Mouse (Mus musculus): ENCODE measurements around the gene Mrrf.

Gene Mrrf

DNA sequence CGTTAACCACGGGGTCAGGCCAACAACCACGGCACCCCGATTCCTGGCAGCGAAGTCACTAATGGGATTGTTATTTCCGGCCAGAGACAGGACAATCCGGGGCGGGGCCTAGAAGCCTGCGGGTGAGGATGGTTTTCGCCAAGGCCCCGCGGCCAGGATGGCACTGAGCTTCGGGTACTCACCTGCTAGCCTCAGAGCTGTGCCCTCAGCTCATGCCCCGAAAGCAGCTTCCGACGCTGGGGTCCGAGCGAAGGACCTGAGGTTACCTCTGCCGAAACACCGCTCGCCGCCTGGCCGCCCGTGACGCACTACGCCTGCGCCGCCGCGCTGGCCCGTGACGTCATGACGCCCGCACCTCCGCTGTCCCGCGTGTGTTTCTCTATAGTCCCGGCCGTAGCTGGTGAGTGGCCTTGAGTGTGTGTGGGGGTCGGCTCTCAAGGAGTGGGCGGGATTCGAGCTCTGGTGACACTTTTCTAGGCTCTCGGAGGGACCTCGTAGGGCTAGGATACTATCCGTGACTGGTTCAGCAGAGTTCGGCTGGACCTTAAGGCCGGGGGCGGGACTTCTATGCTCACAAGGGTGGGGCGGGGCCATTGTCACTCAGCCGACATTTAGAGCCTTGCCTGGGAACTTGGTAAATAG lies at the start of gene Mrrf, which contains the start of gene Rbm18:
Gene Mrrf, plus strand, starts transcription at position 90 of the 642 bp plus-strand sequence.
Gene Rbm18, minus strand, starts transcription at position 474 of the 642 bp plus-strand sequence.
- in situ Hi-C loops (cut with MboI, MseI), result no loop called here

DNA sequence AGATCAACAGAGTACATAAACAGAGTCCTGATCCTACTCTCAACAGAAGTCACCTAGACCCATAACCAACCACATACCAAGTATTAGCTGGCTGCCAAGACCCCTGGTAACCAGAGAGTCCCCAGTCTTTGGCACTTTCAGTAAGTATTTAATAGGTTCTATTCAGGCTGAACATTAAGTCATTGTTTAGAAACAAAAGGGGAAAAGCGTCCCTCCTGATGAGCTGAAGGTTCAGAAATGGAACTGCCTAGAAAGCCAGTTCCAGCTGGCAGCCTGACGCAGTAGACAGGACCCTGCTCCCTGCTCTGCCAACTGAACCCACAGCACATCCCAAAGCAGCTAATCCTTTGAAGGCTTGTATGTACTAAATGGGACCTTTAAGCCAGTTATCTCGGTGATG lies 47.0 kb upstream of the Mrrf start:
- in situ Hi-C loops (cut with MboI, MseI), result no loop called here

DNA sequence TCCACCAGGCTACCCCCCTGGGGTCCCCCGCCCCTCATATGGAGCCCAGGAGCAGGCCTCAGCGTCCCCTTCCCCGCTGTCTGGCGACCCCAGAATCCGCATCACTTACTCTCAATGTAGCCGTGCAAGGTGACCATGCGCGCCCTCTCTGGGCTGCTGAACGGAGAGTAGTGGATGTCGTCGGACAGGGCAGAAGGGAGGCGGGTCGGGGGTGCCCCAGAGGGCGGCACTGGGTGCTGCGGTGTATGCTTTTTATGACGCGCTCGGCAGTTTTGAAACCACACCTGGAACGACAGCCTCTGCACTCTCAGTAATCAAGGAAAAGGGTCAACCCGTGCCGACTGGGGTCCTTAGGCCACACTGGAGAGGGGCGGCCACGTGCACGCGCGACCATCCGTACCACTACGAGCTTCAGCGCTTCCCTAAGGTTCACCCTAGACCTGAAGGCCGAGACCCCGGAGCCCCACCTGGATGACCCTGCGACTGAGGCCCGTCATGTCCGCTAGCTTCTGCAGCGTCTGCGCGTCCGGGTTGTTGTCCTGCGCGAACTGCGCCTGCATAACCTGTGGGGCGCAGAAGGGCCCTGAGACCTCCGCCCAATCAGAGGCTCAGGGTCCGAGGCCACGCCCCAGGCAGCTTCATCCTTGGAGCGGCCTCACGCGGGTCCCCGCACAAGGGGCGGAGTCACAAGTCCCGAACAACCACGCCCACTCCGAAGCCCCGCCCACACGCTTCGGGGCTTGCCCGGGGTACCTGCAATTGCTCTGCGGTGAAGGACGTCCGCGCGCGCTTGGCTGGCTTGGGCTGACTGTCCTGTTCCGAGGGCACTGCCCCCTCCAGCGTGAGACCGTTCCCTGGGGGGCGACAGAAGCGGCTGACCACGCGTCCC lies 45.1 kb upstream of the Mrrf start:
- in situ Hi-C loops (cut with MboI, MseI), result no loop called here

DNA sequence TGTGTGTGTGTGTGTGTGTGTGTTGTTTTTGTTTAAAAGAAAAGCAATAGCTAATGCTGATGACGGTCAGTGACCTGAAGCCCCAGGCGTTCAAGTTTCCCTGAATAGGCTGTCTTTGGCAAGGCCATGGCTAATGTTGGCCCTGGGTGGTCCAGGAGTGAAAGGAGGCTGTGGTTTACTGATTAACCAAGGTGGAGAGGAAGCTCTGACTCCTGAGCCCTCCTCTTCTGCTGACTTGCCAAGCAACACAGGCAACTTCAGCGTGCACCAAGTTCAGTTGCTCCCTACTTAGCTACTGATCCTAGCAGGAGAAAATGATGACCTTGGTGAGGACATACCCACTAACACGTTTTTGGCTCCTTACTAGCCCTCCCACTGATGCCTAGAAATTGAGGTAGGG lies 43.4 kb upstream of the Mrrf start:
- in situ Hi-C loops (cut with MboI, MseI), result no loop called here

DNA sequence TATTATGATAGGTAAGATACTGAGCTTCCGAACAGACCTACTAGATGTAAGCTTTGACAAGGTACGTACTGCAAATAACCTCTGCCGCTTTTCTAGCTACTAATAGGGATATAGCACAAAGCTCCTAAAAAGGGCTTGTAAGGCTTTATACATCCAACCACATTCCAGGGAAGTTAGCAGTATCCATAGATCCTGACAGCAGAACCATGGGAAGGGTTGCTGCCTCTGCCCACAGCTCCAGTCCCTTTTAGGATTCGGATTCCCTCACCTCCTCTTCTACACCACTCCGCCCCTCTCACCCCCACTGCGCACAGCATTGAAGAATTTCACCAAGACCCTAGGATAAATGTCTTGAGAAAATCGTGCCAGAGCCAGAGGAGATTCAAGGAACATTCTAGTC lies 42.9 kb upstream of the Mrrf start:
- in situ Hi-C loops (cut with MboI, MseI), result no loop called here

DNA sequence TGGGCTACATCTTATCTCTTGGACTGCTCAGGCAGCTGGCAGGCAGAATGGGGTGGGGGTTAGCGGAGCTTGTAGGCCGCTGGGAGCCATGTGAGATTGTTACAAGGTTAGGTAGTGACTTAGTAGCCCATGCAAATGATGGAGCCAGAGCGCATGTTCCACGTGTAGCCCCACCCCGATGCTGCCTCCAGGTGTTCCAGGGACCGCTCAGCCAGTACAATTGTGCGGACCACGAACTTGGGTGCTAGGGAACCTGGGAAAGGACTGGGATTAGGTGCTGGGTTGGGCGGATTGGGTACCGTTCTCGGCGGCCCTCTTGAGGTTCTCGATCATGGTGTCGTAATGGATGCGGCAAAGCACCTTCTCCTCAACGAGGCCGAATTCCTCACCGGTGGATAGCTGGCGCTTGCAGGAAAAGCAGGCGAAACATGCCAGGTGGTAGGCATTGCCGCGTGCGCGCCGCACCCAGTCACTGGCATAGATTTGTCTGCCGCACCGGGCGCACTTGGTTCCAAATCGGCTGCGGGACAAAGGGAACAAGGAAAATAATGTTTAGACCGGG lies 42.2 kb upstream of the Mrrf start:
- in situ Hi-C loops (cut with MboI, MseI), result no loop called here

DNA sequence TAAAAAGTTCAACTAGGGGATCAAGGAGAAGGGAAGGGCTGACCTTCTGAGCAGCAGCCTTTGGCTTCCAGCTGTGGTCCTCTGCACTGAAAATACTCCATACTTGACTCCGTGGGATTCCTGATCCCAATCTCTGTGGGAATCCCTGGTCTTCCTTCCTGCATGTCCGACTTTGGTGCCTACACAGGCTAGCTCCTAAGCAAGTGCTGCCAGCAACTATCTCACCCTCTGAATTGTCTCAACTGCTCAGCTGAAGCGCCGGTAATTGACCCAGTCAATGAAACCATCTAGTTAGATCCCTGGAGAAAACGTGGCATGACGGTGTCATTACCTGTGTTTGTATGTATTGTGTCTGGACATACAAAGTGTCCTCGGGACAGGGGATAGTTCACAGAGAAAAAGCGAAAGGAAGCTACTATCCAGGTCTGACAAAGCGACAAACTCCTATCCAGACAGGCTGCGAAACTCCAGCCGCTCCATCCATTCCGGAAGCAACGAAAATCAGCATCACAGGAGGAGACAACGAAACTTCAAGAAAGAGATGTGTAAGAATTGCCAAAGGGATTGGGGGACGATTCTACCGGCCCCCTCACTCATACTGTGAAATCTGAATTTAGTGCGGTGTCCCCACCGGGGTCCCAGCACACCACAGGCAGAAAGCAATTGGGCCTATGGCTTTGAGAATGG lies 38.9 kb upstream of the Mrrf start:
- in situ Hi-C loops (cut with MboI, MseI), result no loop called here

DNA sequence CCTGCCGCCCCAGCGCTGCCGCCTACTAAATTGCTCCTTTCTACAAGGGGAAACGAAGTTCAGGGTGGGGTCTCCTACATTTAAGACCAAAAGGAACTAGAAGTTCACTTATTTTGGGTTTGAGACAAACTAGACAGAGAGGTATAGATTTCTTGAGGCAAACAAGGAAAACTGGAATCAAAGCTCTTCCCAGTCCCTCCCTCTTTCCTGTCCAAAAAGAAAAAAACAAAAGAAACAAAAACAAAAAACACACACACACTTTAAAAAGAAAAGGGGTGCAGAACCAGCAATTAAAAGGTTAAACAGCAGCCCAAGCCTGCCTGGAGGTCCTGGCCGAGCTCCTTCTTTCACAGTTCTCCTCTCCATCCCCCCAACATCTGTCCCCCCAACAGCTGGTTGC lies 38.2 kb upstream of the Mrrf start:
- in situ Hi-C loops (cut with MboI, MseI), result no loop called here

DNA sequence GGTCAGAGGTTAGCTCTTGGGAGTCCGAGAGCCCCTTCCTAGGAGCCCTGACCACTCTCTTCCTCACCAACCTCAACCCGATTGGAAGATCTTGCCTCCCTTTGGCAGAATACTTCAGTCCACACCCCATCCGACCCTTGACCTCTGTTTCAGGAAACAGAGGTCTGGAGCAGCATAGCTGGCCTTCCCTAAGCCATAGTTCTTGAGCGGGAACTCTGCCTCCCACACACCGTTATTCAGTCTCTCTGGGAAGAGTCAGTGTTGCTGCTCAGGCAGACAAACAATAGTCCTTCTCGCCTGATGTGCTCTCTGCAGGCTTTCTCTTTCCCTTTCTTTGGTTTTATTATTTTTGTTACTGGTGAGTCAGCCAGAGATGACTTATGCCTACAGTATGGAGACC lies 36.5 kb upstream of the Mrrf start:
- in situ Hi-C loops (cut with MboI, MseI), result no loop called here

DNA sequence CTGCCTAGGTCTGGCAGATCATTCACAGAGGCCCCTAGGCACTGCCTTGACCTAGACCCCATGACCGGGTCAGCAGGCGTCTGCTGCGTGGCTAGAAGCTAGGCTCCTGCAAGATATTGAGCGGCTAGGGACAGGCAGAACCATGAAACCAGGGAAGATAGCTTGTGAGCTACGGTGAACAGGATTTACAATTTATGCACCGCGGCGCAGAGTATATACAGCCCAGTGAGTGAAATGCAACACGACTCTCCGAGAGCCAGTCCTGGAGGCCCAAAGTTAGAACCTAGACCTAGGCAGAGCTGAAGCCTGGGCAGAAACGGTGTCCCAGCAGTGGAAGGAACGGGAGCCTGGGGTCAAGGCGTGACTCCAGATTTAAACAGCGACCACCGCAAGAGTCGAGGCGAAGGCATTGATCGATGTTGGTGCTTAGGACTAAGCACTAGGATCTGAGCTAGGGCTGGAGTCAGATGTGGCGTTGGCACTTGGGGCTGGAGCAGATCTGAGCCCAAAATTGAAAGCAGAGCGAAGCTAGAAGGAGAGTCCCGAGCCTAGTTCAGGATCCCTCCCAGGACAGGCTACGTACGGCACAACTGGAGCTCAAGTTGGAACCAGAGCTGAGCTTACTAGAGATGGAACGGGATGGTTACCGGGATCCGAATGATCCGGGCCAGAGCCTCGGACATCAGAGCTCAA lies 34.2 kb upstream of the Mrrf start:
- in situ Hi-C loops (cut with MboI, MseI), result no loop called here

DNA sequence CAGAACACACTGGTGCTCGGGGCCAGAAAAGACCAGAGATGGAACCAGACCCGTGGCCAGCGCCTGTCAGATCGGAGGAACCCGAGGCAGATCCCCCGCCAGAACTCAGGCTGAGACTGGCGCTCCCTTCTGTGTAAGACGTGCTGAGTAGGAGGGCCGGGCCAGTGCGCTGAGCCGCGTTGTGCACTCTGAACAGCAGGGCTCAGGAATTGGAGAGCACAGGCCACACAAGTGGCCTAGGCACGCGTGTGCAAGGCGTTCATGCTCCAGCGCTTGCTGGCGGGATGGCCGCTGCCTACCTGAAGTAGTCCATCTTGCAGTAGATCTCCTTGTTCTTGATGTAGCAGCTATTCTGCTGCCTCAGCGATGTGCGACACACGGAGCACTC lies 33.6 kb upstream of the Mrrf start:
- in situ Hi-C loops (cut with MboI, MseI), result no loop called here

DNA sequence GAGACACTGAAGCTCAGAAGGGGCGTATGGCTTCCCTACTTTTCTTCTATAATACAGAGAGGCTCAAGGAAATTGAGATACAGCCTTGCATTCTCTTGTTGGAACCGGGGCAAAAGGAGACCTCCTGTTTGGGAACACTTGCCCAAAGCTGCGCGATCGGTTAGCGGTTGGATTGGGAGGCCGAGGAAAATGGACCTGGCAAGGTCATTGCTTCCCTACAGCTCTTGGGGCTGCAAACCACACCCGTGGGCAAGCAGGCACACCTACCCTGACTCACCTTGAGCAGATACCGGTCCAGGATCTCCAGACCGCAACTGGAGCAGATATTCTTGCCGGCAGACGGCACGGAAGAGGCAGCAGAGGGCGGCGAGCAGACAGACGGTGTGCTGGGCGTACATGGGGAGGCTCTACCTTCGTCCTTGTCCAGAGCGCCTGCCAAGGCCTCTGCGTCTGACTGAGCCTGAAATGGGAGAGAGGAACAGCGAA lies 33.1 kb upstream of the Mrrf start:
- in situ Hi-C loops (cut with MboI, MseI), result no loop called here

DNA sequence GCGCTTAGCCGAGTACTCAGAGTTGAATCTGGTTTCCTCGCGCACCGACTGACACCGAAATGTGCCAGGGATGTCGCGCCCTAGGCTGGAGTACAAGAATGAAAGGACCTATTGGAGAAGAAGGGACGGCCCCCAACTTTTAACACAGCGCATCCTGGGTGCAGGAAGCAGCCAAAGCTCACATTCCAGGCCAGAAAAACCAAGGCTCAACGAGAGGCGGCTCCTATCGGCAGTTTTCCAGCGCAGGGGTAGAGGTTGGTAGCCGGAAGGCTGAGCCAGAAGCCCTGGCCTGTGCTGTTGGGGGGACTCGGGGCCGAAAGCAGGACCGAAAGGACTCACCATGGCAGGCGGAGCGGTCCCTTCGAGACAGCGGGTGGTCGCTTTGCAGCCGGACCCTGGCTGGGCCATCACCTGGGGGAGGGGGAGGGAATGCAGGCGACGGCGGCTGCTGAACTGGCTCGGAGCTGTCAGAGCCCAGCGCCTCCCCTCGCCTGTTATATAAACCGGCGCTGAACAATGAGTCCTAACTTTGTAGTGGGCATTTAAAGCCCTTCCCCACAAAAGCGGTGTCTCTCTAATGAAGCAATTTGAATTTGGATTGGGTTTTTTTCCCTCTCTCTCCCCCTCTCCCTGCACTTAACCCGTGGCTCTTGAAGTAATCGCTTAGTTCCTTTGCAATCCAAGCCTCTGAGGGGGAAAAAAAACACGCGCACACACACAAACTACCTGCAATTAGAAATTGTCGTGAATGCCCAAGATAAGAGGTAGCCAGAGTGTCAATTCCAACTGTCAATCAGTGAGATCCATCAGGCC lies 32.4 kb upstream of the Mrrf start:
- in situ Hi-C loops (cut with MboI, MseI), result no loop called here

DNA sequence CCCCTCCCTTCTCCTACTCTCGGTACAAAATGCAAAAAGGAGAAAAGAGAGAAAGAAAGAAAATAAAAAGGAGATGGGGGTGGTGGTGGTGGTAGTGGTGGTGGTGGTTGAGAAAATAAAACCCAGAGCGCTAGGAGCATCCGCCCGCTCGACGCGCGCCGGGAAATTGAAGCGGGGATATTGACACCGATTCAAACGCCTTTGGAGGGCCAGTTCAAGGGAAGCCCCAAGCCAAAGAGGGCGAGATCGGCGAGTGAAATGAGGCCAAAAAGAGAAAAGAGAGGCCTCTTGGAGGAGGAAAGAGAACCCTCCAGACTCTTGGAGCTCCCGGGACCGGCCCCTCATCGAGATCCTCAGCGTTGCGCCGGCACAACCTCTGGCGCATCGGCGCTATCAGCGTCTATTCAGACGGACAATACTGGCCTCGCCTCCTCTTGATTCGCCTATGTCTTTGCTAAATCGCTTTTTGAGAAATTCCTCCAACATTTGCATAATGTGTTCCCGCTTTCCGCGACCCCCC lies 31.7 kb upstream of the Mrrf start:
- in situ Hi-C loops (cut with MboI, MseI), result no loop called here

DNA sequence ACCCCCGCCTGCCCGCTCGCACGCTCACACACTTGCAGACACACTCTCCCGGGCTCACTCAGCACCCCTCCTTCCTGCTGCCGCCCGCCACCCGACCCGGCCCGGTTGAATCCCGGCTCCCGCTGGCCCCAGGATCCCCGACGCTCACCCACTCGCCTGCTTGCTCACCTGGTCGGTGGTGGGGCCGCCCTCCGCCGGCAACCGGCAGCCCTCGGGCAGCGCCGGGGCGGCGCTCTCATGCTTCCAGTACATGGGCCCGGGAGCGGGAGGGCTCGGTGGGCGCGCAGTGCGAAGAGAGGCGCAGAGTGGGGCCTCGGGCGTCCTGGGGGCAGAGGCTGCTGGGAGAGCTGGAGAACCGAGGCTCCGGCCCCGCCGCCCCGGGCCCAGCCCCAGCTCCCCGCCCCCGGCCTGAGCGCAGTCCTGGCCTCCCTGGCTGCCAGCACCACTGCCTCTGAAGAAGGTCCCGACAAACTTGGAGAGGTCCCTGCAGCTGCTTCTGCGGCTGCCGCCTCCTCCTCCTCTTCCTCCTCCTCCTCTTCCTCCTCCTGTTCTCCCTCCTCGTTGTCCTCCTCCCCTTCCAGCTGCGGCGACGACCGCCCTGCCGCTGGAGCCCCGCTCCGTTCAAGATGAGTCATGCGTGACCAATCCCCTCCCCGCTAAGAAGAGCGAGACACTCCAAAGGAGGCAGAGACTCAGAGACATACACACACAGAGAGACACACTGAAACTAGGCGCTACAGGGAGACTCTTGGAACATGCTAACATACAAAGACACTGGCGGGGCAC lies 31.0 kb upstream of the Mrrf start, which contains the start of gene Lhx6:
Gene Lhx6, minus strand, starts transcription at position 453 of the 786 bp plus-strand sequence.
- in situ Hi-C loops (cut with MboI, MseI), result no loop called here

DNA sequence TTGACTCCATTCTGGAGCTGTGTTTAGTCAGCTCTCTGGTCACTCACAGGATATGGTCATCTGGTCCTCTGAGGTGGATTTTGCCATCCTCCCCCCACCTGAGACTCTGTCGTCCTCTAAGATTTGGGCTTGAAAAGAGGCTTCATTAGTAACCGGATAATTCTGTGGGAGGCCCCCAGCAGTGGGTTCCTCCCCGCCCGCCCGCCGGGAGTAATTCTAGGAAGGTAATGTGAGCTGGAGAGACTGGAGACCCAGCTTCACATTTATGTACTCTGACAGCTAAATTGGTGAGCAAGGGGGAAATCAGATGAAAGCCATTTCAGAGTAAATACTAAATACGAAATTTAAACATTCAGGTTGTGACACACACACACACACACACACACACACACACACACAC lies 27.6 kb upstream of the Mrrf start:
- in situ Hi-C loops (cut with MboI, MseI), result no loop called here

DNA sequence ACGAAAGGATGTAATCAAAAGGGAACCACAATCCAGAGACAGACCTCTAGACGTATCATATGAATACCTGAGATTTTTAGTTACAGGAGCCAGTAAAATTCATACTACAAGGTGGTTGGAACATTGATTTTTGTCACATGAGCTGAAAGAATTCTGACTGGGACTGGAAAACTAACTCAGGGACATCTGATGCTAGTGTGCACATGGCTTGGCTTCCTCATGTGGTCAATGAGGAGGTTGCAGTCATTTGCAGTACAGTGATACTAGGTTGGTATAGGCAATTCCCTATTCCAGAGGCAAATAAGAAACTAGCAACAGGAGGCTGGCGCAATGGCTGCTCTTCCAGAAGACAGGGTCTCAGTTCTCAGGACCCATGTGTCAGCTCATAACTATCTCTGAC lies 23.6 kb upstream of the Mrrf start:
- in situ Hi-C loops (cut with MboI, MseI), result no loop called here

DNA sequence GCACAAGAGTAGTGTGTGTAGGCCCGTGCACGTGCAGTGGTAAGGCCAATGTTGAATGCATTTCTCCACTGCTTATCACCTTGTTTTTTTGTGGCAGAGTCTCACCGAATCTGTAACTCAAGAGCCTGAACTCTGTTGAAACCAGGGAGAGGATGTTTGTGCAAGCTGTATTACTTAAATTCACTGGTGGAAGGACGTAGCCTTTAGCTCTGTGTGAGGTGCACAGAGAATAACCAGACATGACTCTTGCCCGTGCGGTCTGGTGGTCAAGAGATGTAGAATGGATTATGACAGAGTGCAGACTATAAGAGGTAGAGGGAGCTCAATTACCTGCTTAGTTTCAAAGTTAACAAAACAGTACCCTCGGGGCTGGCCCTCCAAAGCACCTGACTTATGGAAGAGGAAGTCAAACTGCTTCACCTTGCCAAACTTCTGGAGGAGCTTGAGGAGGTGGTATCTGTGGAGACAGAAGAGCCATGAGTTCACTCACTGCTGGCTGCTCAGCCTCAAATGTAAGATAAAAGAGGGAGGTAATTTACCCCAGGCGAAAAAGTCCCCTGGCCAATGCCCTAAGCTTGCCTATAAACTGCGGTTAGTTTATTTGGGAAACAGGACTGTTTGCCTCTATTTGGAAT lies 9.3 kb upstream of the Mrrf start:
- in situ Hi-C loops (cut with MboI, MseI), result no loop called here

DNA sequence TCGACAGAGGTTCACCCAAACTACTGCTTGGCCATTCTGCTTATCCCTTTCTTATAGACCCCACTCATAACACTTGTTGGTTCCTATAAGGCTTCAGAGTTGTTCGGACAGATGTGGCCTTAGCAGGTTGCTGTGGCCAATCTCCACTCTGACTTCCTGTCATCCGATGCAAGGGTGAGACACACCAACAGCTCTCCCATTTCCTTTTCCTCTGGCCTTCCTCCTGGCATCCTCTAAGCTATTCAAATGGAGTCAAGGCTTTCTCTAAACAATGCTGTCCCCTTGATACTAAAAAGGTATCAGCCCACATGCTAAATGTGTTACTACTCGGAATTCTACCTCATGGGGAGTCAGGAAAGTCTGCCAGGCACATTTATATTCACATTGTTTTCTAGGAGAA lies 8.2 kb upstream of the Mrrf start:
- in situ Hi-C loops (cut with MboI, MseI), result no loop called here

Measured in regulatory T cell (primary cell).